Mouse (Mus musculus) lung, postnatal 36 days (tissue): ENCODE data around the gene Supt6.

Experiments used
- DNase-seq: peaks from one replicate; pipeline ENCODE4 v3.0.0; 2022; ENCODE audit warnings: mixed read lengths

Gene Supt6

DNA sequence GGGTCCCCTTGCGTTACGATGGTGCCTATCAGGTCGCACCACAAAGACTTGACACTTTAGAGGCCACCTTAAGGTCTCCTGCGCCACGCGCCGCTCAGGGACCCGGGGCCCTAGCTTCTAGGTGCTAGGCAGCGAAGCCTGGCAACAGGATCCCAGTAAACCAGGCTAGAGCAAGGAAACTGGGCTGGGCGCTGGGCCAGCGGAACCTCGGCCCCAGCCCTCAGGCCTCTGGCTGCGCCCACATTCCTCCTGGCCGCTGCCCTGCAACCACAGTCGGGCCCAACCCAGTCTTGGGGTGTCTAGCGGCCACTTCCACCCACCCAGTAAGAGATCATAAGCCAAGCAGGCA is 80.1 kb downstream of the Supt6 start:
- peak; percentile 79 for DNase-seq

DNA sequence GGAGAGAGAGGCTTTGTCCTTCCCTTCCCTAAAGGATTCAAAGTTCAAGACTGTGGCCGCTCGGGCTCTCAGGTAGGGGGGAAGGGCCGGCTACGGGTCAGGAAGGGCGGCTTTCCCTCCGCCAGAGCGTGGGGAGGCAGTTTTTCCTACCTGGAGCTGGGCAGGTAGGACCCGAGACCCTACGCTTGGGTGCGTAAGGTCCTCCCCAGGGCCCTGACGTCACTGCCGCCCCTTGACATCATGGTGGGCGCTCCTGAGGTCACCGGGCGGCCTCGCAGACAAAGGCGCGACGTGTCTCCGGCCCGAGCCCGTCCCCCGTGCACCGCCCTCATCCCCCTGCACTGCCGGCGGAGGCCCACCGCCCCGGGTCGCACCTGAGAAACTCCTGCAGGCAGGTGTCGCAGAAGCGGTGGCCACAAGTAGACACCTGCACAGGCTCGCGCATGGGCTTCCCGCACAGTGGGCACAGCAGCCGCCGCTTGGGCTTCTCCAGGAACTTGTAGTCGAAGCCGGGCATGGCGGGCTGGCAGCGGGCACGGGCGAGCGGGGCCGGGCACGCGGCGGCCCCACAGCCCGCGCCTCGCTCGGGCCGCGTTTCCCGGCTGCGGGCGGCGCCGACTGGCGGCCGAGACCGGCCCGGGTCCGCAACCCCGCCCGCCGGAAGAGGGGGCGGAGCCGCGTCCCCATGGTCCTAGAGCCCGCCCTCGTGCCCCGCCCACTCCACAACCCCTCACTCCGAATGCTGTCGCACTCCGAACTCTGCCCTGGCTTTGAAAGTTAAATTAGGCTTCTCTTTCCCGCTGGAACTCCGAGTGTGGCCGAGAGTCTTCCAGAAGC is 80.6 kb downstream of the Supt6 start, which contains the start of gene Traf4:
Traf4 (minus strand) TSS at position 666 of the 837 bp plus-strand sequence.
- DNase-seq, result peak; percentile 90

DNA sequence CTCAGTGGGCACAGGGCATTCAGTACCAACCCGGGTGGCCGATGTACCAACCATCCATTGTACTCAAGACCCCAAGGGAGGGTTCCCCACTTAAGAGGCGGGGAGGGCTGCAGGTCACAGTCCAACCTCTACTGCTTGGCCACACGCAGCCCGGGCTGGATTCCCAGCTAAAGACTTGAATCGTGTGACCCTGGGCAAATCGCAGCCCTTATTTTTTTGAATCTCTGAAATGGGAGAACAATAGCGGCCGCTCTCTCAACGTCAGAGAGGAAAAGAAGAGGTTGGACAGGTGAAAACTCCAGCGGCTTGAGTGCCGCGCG is 81.2 kb downstream of the Supt6 start:
- DNase-seq, result no peak

DNA sequence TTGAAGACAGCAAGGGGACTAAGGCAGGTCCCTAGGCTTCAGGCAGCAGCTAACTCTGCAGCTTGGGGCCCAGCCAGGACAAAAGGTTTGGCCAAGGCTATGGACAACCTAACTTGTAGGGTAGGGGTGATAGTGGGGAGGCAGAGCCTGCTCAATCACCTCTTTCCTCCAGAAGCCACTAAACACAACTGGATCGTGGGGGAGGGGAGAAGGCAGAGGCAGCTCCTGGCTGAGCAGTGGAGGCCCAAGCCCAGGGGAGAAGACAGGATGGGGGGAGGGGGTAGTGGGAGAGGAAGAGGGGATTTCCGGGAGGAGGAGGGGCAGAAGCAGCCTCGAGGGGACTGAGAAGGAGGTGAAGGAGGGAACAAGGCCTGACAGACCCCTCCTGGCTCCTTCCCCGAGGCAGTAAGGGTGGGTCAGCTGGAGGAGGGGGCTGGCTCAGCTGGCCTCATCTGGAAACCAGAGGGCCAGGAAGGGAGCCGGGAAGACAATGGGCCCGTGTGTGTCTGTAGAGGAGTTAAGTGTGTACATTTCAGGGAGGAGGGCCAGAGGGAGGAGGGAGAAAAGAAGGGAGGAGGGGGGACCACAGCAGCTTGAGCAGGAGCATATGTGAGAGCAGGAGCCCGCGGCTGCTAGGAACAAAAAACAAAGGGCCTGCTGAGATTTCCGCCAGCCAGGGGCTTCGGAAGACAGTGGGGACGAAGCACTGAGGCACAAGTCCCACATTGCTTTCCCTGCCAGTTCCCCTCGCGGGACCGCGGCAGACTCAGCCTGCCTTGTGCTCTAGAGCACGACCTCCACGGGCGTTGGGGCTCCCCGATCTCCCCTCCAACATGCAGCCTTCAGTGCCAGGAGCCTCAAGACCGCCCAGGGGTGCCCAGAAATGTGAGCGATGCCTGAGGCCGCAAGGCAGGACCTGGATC is 81.8 kb downstream of the Supt6 start:
- DNase-seq, result peak; percentile 50

DNA sequence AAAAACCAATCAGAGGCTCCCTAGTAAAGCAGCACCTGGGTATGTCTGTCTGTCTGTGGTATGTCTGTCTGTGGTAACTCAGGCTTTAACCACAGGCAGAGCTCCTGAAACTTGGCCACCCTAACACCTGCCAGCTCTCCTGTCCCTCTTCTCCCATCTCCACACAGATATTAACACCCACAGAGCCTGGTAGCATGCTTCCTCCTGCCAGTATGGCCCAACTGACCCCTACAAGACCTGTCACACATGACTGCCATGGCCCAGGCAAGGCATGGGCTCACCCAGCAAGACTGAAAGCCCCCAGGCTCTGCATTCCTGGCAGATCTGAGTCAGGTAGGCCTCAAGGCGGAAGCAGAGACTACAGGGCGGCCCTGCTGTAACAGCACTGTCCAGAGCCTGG is 82.7 kb downstream of the Supt6 start:
- DNase-seq, result no peak

DNA sequence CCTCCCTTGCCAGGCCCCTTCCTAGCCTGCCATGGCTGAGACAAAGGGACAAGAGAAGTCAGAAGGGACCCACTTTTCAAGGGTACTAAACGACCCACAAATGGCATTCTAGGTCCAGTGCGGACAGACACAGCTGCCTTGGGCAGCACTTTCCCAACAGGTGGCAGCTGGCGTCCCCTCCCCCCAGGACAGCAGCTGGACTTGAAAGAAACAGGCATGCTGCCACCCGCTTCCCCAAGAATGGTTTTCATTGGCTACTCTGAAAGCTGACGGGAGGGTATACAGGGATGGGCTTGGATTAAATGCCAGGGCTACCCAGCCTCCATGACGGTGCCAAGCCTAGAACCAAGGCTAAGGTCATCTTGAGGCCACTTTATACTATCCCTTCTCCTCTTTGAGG is 83.3 kb downstream of the Supt6 start:
- DNase-seq, result peak; percentile 37

DNA sequence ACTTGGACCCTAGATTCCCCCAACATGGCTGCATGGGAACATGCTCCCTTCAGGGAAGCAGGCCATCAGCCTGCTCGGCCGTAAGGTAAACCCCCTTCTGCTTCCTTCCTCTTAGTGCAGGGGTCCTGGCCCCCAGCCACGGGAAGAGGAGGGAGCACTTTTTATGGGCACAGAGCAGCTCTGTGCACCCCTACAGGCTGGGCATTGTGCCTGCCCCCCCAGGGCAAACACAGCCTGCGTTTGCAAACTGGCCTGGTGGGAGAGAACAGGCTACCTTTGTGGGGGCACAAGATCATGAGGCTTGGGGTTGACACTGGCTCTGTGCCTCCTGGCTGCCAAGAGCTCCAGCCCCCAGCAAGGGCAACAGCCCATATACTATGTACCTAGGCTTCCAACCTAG is 83.8 kb downstream of the Supt6 start:
- no peak for DNase-seq

DNA sequence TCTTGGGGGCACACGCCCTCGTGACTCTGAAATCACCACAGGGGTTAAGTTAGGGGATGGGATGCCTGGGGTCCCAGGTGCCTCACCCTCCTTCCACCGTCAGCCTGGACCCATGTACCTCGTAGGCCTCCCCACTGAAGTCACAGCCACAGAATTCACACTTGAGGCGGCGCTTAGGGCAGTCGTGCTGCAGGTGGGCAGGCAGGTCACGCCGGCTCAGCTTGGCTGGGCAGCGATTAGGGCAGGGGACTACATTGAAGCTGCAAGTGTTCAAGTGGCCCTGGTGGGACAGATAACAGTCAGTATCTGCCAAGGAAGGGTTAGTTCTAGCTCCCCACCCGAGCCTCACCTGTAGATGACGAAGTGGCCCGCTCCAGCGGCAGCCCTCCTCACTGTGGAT is 84.6 kb downstream of the Supt6 start:
- DNase-seq, result no peak

DNA sequence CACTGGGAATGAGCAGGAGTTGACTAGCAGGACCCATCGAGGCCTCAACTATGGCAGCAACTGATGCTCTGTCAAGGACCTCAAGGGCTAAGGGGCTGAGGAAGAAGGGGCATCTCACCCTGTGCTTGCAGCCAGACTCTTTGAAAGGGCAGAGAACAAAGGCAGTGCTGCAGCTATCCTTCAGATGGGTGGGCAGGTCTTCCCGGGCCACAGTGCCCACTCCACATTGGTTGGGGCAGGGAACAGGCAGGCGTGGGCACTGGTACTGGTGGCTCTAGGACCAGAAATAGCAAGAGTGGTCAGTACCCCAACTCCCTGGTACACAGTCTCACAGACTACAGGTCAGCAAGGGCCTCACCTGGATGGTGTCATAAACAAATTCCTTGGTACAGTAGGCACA is 85.1 kb downstream of the Supt6 start:
- DNase-seq, result no peak

DNA sequence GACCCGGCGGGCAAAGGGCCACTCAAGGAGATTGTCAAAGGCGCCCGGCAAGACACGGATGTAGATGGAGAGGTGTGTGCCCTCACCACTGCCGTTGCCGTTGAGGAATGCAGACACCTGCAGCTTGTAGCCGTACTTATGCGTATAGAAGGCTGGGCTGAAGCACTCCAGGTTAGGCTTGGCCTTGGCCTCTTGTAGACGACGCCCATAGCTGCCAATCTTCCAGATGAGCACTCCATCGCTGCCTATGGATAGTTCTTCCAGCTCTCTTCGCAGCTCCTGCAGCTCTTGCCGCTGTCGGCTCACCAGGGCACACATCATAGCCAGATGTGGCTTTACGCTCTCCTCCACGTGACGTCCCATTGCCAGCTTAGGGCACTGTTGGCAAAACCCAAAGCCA is 85.6 kb downstream of the Supt6 start:
- no peak for DNase-seq

DNA sequence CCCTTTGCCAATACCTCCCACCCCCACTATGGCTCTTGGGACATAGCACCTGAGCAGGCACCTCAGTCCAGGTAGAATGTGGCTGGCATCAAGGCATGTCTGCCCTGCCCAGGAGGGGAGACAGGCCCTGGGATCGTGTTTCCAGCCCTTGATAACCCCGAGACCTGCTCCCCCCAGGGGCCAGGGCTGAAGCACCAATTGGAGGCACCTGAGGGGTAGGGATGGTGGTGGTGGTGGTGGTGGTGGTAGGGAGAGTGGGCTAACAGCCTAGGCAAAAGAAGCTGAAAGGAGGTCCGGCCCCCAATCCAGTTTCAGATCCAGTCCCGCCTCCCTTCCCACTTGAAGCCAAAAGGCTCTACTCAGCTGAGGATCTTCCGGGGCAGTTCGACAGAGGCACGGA is 86.2 kb downstream of the Supt6 start:
- DNase-seq, result no peak

DNA sequence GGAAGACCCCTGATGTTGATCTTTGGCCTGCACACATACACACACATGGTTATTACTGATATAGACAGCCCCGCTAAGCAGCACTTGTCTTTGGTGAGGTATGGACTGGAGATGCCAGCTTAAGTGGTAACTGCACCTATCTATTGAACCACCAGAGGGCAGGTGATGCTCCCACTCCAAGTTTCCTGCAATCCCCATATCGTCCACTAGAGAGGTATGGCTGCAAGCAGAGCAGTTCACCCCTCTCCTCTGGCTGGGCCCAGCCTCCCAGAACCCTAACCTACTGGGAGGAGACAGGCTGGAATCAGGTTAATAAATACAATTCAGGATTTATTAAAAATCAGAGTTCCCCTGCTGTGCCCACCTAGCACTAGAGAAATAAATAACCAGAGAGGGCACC is 86.7 kb downstream of the Supt6 start:
- DNase-seq, result peak; percentile 95
